Mouse (Mus musculus) gastrocnemius, postnatal 14 days (tissue): Measurements from ENCODE around the gene Parp9. TPM values are rescaled to one million over a fixed set of nuclear protein-coding genes. Genes with fewer than 3 reads are reported as not detected.
"Not testable (repeated sequence)": the region's sequence is repeated elsewhere in the genome, so short reads cannot be mapped to it uniquely, and the experiment has no call there.

Experiments used
- DNase-seq: peaks from one replicate; pipeline ENCODE4 v3.0.0; 2021; ENCODE audit warnings: mixed read lengths
- intact Hi-C: fragments of 180-260 bp; cut with DNase I; formaldehyde crosslinking; loops from one replicate; pipeline ENCODE4 v1.15.1; 2025; ENCODE audit warnings: low total_unique reads
- total RNA-seq, 2 experiments: library from RNA; stranded (reverse); gene quantifications; 2 replicates each; pipeline ENCODE4 v1.2.3; 2021

The Parp9 gene
- total RNA-seq, 2 experiments from 2014 or later, result 5.2 to 5.5 TPM

DNA sequence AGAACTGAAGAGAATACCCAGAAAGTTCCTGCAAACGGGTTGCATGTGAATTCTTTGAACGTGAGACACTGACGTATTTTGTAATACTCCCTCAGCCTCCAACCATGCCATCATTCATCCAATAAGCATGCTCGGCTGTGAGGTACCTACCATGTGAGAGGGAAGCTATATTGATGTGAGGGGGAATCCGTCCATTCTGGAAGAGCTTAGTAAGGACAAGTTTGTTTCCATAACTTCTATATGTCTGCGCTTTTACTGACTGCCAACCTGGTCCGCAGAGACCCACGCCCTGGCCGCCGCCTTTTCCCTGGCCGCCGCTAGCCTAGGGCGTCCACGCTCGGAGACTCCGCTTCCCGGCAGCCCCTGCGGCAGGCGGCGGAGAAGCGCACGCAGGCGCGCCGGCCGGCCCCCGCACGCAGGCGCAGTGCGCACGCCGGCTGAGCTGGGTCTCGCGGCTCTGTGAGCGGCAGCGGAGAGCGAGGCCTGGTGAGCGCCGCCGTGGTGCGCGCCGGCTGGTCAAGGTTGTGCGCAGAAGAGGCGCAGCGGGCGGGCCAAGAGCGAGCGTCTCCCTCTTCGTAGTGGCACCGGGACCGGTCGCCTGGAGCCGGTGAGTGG lies 44.7 kb downstream of the Parp9 start:
- intact Hi-C loops, result no loop called here
- DNase-seq, result peak; percentile 91

DNA sequence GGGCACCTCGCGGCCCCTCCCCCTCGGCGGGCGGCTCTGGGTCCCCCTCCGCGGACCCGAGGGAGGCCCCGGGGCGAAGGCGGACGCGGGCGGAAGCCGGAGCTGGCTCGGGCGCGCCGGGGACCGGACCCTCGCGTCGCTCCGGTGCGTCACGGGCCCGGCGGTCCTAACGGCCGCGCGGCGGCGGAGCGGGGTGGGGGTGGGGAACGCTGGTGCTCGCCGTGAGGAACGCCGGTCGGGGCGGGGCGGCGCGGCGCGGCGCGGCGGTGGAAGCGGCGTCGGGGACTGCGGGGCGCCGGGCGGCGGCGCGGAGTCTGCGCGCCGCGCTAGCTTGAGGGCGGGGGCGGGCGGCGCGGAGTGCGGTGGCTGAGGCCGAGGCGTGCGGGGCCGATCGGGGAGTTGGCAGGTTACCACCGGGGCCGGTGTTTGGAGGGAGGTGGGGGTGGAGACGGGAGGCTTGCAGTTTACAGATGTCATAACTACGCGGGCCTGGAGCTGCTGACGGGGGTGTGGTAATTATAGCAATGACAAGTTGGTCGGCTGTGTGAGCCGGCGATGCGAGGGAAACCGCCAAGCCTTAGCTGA lies 45.3 kb downstream of the Parp9 start:
- intact Hi-C loops, result no loop called here
- peak; percentile 70 for DNase-seq

DNA sequence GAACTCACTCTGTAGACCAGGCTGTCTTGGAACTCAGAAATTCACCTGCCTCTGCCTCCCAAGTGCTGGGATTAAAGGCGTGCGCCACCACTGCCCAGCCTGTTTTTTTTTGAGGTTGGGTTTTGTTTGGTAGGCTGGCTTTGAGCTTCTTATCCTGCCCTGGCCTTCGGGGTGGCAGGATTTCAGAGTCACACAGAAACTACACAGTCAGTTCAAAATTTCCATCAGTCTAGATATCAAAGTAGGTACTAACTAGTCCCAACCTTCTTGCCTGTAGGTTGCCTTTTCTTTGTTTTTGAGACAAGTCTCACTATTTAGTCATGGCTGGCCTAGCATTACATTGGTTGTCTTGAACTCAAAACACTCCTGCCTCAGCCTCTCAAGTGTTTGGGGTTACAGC lies 46.2 kb downstream of the Parp9 start:
- intact Hi-C loops, result no loop called here
- DNase-seq, result no peak

DNA sequence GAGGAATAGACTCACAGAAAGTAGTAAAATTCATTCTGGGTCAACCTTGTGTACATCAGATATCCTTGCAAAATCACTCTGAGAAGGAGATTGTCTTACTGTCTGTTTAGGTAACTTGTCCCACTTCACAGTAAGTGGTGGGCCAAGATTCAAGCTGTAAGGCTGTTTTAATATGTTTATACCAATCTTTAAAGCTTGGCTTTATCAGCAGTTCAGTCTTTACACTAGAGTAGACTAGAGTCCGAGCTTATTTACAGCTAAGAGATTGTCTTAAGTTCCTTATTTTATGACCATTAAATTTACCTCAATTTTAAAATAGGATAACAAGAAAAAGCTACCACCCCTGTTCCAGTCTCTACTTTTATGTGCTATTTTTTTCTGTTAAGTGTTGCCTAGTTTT lies 49.7 kb downstream of the Parp9 start:
- DNase-seq, result no peak
- intact Hi-C loops, result no loop called here

DNA sequence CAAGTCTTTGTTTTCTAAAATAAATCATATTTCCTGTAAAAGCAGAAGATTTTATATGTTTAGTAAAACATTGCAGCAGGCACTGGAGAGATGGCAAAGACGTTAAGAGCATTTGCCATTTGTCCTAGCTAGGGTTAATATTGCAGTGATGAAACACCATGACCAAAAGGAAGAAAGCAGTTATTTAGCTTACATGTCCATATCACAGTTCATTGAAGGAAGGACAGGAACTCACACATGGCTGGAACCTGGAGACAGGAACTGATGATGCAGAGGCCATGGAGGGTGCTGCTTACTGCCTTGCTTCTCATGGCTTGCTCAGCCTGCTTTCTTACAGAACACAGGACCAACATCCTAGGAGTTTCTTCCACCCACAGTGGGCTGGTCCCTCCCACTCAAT lies 54.1 kb downstream of the Parp9 start:
- DNase-seq, result no peak
- intact Hi-C loops, result no loop called here

DNA sequence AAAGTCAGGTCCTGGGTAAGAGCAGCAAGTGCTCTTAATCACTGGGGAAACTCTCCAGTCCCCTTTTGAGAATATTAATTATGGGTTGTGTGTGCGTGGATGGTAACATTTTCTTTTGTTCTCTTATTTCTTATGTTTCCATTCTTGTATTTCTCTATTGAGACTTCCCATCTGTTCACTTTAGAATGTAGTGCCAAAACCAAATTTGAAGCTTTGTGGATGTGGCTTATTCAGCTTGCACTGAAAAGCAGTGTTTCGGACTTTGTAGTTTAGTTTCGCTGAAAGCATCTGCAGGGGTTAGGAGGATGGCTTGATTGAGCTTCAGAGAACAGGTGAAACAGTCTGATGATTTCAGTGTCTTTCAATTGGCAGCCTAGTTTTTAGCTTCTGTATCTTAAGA lies 55.0 kb downstream of the Parp9 start:
- intact Hi-C loops, result no loop called here
- DNase-seq, result no peak

DNA sequence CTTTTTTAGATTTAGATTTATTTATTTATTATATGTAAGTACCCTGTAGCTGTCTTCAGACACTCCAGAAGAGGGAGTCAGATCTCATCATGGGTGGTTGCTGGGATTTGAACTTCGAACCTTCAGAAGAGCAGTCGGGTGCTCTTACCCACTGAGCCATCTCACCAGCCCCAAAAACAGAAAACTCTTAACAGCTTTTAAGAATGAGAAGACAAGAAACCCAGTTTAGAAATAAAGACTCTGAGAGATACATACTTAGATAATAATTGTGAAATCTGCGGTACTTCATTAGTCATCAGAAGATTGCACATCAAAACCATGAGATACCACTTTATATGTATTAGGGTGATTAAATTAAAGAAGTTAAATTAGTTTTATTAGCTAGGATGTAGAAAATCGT lies 60.6 kb downstream of the Parp9 start:
- DNase-seq, intact Hi-C loops: not testable (repeated sequence)

DNA sequence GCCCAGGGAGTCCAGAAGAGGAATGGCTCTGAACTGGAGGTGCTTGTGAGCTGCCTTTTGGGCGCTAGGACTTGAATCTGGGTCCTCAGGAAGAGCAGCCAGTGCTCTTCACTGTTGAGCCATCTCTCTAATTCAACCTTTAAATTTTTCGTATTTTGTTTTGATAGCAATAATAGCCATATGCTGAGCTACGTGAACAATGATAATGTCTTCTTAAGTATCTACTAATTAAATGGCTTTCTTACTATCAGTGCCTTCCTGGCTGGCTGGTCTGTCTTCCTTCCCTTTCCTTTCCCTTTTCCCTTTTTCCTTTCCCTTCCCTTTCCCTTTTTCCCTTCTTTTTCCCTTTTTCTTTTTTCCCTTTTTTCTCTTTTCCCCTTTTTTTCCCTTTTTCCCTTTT lies 70.1 kb downstream of the Parp9 start:
- intact Hi-C loops, result no loop called here
- DNase-seq, result no peak

DNA sequence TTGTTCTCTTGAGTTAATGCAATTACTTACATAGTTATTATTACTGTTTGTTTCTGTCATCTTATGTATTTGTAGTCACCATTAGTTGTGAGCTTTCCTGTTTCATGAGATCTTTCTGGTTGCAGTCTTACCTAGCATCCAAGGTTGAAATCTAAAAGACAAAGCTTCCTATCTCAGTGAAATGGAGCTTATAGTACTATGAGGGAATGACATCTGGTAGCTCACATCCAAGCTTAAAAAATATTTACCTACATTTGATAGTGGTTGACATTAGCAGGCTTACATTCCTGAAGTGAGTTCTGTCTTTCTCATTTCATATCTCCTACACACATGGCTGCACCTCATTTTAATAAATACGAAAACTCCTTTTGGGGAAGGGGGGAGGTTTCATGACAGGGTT lies 78.1 kb downstream of the Parp9 start:
- intact Hi-C loops, result no loop called here
- DNase-seq, result no peak

Other genes starting within 250 kb of the Parp9 start
- gene Dirc2, start 169.1 kb upstream of the Parp9 start, total RNA-seq, result 10 to 100 TPM; 37.5 to 49.7 TPM
- gene Hspbap1, start 168.1 kb upstream of the Parp9 start, total RNA-seq, result 1 to 10 TPM; 2.0 to 2.6 TPM
- 1 to 10 TPM; 3.0 to 3.3 TPM for gene Parp14, start 66.9 kb upstream of the Parp9 start, total RNA-seq
- 1 to 10 TPM; 4.5 to 4.9 TPM for gene Dtx3l, start 681 bp downstream of the Parp9 start, total RNA-seq
- 100 to 1,000 TPM in 1 of 2 experiments, 10 to 100 TPM in 1; 96.7 to 118 TPM for gene Kpna1, start 40.3 kb downstream of the Parp9 start, total RNA-seq
- gene Wdr5b, start 102.7 kb downstream of the Parp9 start, total RNA-seq, result 1 to 10 TPM; 2.1 to 2.3 TPM
- 100 to 1,000 TPM; 133 TPM for gene Fam162a, start 133.1 kb downstream of the Parp9 start, total RNA-seq
- gene Ccdc58, start 133.2 kb downstream of the Parp9 start, total RNA-seq, result 10 to 100 TPM; 30.7 to 31.3 TPM
- gene Csta1, start 192.8 kb downstream of the Parp9 start, total RNA-seq, result not detected
- gene Stfa2l1, start 218.3 kb downstream of the Parp9 start, total RNA-seq, result not detected
- gene Gm5483, start 245.7 kb downstream of the Parp9 start, total RNA-seq, result not detected